Mouse (Mus musculus) left cerebral cortex, postnatal 14 days (tissue): Measurements from ENCODE around the gene Rps28. TPM values are rescaled to one million over a fixed set of nuclear protein-coding genes. Genes with fewer than 3 reads are reported as not detected.

ENCODE experiments used
- DNase-seq, 2 experiments: peaks; one replicate each; pipeline ENCODE4 v3.0.0; 2021 to 2022; ENCODE audit warnings: low spot score in 2 of 2, mixed read lengths in 1 of 2
- intact Hi-C: fragments of 180-260 bp; cut with DNase I; formaldehyde crosslinking; loops from one replicate; pipeline ENCODE4 v1.15.1; 2025
- total RNA-seq, 2 experiments: library from RNA; stranded (reverse); gene quantifications; 2 replicates each; pipeline ENCODE4 v1.2.3; 2021

Gene Rps28
- total RNA-seq, 2 experiments from 2014 or later: 681 to 713 TPM

- intact Hi-C loops: no loop called here
- no peak for DNase-seq
These were observed 7.8 kb downstream of the Rps28 start for GRCm38 (mm10) chr17:33816612-33817011.

- no peak for DNase-seq
- intact Hi-C loops: no loop called here
These were observed 9.0 kb downstream of the Rps28 start for GRCm38 (mm10) chr17:33815399-33815798.

GRCm38 (mm10) chr17:33812990-33813389 is 11.4 kb downstream of the Rps28 start:
- intact Hi-C loops: loop anchor here (5.0 kb wide), 1 partner anchor 51 kb away; the partner anchor contains the start of gene Rab11b

GRCm38 (mm10) chr17:33812475-33812874 is 11.9 kb downstream of the Rps28 start:
- no peak for DNase-seq
- intact Hi-C loops: loop anchor here (5.0 kb wide), 1 partner anchor 50 kb away; the partner anchor contains the start of gene Rab11b

More at GRCm38 (mm10) chr17:33812990-33813389, 11.4 kb downstream of the Rps28 start:
- no peak for DNase-seq

DNA sequence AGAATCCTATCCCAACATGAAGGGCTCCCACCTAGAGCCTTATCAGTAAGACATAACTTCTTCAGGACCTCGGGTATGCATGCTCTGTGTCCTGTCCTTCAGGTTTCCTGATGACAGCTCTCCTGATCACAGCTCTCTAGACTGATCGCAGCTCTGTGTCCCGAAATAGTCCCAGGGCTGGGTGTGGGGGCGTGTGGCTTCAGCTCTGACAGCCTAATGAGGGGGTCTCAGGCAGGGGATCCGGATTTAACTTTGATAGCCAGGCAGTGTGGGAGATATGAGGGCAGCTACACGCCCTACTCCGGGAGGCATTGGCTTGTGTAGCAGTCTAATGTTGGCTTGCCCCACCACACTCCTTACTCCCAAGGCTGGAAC is 13.2 kb downstream of the Rps28 start:
- intact Hi-C loops: loop anchor here (5.0 kb wide), 1 partner anchor 49 kb away; the partner anchor contains the start of gene Rab11b
- no peak for DNase-seq

DNA sequence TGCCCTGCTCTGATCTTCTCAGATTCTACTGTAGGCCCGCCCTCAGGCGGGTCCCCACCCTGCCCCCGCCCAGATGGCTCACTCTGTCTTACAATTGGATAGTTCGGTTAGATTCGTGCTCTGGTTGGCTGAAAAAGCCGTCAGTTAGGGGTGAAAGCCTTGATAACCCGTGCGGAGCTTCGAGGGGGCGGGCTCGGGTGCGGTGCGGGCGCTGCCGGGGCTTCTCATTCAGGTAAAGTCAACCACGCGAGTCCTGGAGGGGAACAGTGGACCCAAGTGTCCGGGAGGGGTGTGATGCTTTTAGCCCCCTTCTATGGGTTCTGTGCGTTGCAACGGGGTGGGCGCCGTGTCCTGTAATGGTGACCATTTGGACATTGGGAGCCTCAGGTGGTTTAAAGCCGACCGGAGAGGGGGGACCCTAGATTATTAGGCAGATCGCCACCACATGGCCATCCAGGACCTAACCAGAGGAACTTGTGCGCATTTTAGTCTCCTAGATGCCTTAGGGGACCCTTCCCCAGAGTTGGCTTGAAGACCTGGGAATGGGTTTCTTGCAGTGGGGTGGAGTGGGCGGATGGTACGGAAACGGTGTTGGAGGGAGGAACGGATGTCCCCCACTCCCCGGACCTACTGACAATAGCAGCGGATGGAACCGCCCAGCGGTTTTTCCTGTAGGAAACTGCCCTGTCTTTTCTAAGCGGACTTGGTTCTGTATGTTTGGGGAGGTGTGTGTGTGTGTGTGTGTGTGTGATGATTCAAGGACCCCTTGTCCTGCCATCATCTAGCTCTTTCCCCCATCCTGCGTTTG is 13.8 kb downstream of the Rps28 start, which contains the start of gene Kank3:
TSS of gene Kank3 (plus strand) at position 186 of the 808 bp plus-strand sequence.
- intact Hi-C loops: loop anchor here (5.0 kb wide), 1 partner anchor 48 kb away; the partner anchor contains the start of gene Rab11b
- peak; percentile 94 to 96 for DNase-seq

- intact Hi-C loops: no loop called here
- DNase-seq: no peak
These were observed 16.2 kb downstream of the Rps28 start for GRCm38 (mm10) chr17:33808192-33808591.

- intact Hi-C loops: no loop called here
- no peak for DNase-seq
These were observed 17.0 kb downstream of the Rps28 start for GRCm38 (mm10) chr17:33807181-33807888.

GRCm38 (mm10) chr17:33804745-33805144 is 19.6 kb downstream of the Rps28 start:
- DNase-seq: no peak
- intact Hi-C loops: loop anchor here (5.0 kb wide), 1 partner anchor 77 kb away; no protein-coding TSS in a partner anchor

DNA sequence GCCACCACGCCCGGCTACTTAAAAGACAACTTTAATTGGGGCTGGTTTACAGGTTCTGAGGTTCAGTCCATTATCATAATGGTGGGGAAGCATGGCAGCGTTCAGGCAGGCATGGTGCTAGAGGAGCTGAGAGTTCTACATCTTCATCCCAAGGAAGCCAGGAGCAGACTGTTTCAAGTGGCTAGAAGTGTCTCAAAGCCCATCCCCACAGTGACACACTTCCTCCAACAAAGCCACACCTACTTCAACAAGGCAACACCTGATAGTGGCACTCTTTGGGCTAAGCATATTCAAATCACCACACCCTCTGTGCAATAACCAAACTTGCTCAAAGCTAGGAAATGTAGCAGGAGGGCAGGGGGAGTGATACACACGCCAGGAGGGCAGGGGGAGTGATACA is 20.2 kb downstream of the Rps28 start:
- intact Hi-C loops: loop anchor here (5.0 kb wide), 1 partner anchor 77 kb away; no protein-coding TSS in a partner anchor
- no peak for DNase-seq

GRCm38 (mm10) chr17:33802221-33802620 is 22.1 kb downstream of the Rps28 start:
- no peak for DNase-seq
- intact Hi-C loops: loop anchor here (5.0 kb wide), 1 partner anchor 75 kb away; no protein-coding TSS in a partner anchor

GRCm38 (mm10) chr17:33799277-33799676 is 25.1 kb downstream of the Rps28 start:
- intact Hi-C loops: loop anchor here (5.0 kb wide), 1 partner anchor 362 kb away; no protein-coding TSS in a partner anchor

DNA sequence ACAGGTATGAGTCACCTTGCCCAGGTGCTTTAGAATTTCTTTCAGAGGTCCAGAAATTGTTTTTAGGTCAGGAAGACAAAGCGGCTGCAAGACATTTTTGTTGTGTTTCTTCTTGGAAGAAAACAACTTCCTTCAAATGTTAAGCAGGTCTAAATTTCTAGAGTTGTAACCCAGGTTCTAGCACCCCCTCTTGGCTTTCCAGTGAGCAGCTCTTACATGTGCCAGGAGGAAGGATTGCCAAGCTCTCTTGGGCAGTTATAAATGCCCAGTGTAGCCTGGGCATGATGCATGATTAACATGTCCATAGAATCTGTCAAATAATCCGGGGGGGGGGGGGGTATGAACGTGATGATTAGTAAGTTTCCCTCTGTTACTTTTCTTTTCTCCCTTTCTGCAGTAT is 26.1 kb downstream of the Rps28 start:
- intact Hi-C loops: loop anchor here (5.0 kb wide), 1 partner anchor 361 kb away; no protein-coding TSS in a partner anchor
- no peak for DNase-seq

More at GRCm38 (mm10) chr17:33799277-33799676, 25.1 kb downstream of the Rps28 start:
- DNase-seq: no peak

GRCm38 (mm10) chr17:33788732-33789131 is 35.6 kb downstream of the Rps28 start:
- intact Hi-C loops: no loop called here
- DNase-seq: no peak

DNA sequence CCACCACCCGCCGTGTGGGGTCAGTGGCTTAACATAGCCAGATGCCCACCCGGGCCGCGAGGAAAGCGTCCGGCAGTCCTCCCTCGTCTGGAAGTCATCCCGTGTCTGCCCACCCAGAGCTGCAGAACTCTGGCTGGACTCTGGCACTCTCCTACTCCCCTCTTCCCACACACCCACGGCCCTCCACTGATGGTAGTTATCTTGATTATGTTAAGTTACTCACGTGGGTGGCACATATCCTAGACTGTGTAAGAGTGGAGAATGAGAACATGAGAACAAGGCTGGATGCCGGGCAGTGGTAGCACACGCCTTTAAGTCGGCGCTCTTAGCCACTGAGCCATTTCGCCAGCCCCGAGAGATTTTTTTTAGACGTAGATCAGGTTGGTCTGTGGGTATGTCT is 38.0 kb downstream of the Rps28 start:
- intact Hi-C loops: no loop called here
- DNase-seq: no peak

DNA sequence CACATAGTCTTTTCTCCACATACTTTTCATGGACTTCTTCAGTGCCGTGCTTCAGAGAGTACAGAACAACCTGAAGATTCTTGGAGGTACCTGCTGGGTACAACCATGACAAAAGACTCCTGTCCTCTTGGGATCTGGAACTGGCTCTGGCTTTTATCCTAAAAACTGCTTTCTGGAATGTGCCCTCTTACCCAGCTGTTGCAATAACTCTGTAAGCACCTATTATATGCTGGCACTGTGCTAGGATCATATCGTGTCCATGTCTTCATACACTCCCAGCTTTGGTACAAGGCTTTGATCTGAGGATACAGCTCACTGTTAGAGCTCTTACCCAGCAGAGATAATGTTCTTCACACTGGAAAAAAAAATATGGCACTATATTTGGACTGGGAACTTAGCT is 39.4 kb downstream of the Rps28 start:
- intact Hi-C loops: no loop called here
- DNase-seq: no peak

DNA sequence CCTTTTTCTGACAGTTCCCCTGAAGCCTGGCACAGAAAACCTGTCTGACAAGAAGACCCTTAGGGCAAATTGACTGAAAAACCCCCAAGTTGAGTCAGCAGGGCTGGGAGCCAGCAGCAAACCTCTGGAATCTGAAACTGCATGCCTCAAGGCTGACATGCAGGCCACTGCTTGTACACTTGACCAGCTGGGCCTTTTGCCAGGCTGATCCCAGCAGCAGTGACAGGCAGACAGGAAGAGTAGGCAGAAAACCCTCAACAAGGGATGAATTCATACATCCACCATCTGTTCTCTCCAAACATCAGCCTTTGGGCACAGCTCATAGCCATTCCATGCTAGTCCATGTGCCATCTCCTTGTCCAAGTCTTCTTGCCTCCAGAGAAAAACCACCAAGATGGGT is 41.0 kb downstream of the Rps28 start:
- intact Hi-C loops: no loop called here
- peak; percentile 31 to 33 for DNase-seq

- intact Hi-C loops: no loop called here
- DNase-seq: no peak
These were observed 42.3 kb downstream of the Rps28 start for GRCm38 (mm10) chr17:33782067-33782466.

DNA sequence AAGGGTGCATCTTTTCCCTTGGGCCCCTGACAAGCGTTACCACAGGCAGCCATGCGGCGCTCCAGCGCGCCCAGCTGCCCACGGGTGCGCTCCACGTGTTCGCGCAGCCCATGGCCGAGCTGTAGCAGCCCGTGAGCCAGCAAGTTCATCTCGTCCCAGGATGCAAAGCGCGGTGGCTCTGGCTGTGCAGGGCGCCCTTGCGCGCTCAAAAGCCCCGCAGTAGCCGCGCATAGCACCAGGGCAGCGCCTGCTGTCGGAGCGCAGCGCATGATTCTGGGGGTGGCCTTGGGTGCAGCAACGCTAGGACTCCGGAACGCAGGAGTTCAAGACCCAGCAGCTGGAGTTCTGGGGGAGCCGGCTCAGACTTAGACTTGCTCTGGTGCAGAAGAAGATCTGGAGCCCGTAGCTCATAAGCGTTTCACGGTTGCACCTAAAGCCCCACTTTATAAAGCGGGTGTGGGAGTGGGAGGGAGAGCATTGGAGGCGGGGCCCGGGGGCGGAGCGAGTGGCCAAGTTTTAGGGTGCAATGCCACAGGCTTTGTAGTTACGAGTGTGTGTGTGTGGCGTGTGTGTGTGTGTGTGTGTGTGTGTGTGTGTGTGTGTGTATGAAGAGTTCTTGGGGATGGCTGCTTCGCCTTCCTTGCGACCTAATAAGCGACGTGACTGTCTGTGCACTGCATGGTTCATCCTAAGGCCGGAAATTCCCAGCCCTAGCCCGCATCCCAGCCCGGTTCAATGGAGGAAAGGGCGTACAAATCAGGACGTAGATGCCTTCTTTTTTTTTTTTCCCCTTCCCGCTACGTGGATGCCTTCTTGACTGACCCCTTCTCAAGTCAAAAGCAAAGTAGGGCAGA is 43.0 kb downstream of the Rps28 start, which contains the start of gene Angptl4:
TSS of gene Angptl4 (minus strand) at position 707 of the 854 bp plus-strand sequence.
- intact Hi-C loops: no loop called here
- peak; percentile 49 for DNase-seq
